8 mouse cellular contexts compared by ENCODE assay signal in genomic region chr7:19802995-19803394, GRCm38 (mm10). TPM values are rescaled to one million over a fixed set of nuclear protein-coding genes. Genes with fewer than 3 reads are reported as not detected.
DNase-seq lines count a peak whose midpoint lies in the region; ATAC-seq and TF ChIP-seq lines count a peak whose summit lies in the region.

No protein-coding gene starts in this region.

- peak; percentile 96 for TF ChIP-seq CTCF in lung, embryonic 14.5 days (IDR thresholded peaks at IDR 0.05; ENCODE audit: low read depth)
- peak; percentile 44; the same call in 1 of the 2 replicates for TF ChIP-seq CTCF in olfactory bulb, adult 2 months (IDR thresholded peaks at IDR 0.05; ENCODE audit: insufficient read depth, low read depth, low read length)

- WGBS in liver, embryonic 11.5 days, result 21% methylated on average over 7 of the region's 7 CpGs
- 18% methylated on average over 7 of the region's 7 CpGs for WGBS in embryonic facial prominence, embryonic 11.5 days
- WGBS in lung, embryonic 14.5 days, result 16% methylated on average over 7 of the region's 7 CpGs
- 15% methylated on average over 7 of the region's 7 CpGs for WGBS in olfactory bulb, adult 2 months

- no peaks in the 10 kb centered on the region for H3K9me3 ChIP-seq in liver, embryonic 11.5 days (ENCODE audit: control insufficient read depth, low read length)
- no peaks in the 10 kb centered on the region; the same call in 1 of the 2 replicates for H3K9me3 ChIP-seq in embryonic facial prominence, embryonic 11.5 days (replicated peaks; ENCODE audit: control insufficient read depth, low read length)
- no peaks in the 10 kb centered on the region for H3K9me3 ChIP-seq in lung, embryonic 14.5 days (ENCODE audit: low read depth, low read length)

- no peak overlapping the region for H3K9ac ChIP-seq in liver, embryonic 11.5 days (ENCODE audit: low read depth, low read length)
- no peak overlapping the region for H3K9ac ChIP-seq in embryonic facial prominence, embryonic 11.5 days (replicated peaks; ENCODE audit: low read length)
- H3K9ac ChIP-seq in lung, embryonic 14.5 days, result no peak overlapping the region

- no peak for ATAC-seq in liver, embryonic 11.5 days (replicated peaks; ENCODE audit: low FRiP score)
- ATAC-seq in embryonic facial prominence, embryonic 11.5 days (replicated peaks; ENCODE audit: insufficient number of reproducible peaks, low FRiP score, low TSS enrichment, low read depth), result no peak
- ATAC-seq in inflammation-experienced regulatory T-cells, adult 6 months, result peak; percentile 79
- peak; percentile 28; the same call in 1 of the 2 replicates for ATAC-seq in lung, embryonic 14.5 days (ENCODE audit: insufficient read depth)

- H3K4me1 ChIP-seq in liver, embryonic 11.5 days (replicated peaks; ENCODE audit: control insufficient read depth, insufficient read depth, low read length), result no peaks in the 10 kb centered on the region
- H3K4me1 ChIP-seq in embryonic facial prominence, embryonic 11.5 days (ENCODE audit: control insufficient read depth, insufficient read depth, low read length), result no peaks in the 10 kb centered on the region
- no peaks in the 10 kb centered on the region for H3K4me1 ChIP-seq in lung, embryonic 14.5 days (ENCODE audit: insufficient read depth)
- no peaks in the 10 kb centered on the region for H3K4me1 ChIP-seq in olfactory bulb, adult 2 months (ENCODE audit: control insufficient read depth, insufficient read depth, low read length)

- no peak overlapping the region for H3K27ac ChIP-seq in liver, embryonic 11.5 days (ENCODE audit: low read depth, low read length)
- no peak overlapping the region for H3K27ac ChIP-seq in embryonic facial prominence, embryonic 11.5 days (replicated peaks; ENCODE audit: low read depth, low read length)
- H3K27ac ChIP-seq in lung, embryonic 14.5 days (ENCODE audit: low read depth), result no peak overlapping the region
- H3K27ac ChIP-seq in olfactory bulb, adult 2 months (ENCODE audit: insufficient read depth, low read depth, low read length), result no peak overlapping the region

- no peak overlapping the region for H3K4me2 ChIP-seq in liver, embryonic 11.5 days
- no peak overlapping the region for H3K4me2 ChIP-seq in embryonic facial prominence, embryonic 11.5 days (ENCODE audit: low read depth, low read length)
- no peak overlapping the region for H3K4me2 ChIP-seq in lung, embryonic 14.5 days

- no peaks in the 10 kb centered on the region for H3K27me3 ChIP-seq in liver, embryonic 11.5 days (replicated peaks; ENCODE audit: control insufficient read depth, insufficient read depth, low read length)
- no peaks in the 10 kb centered on the region for H3K27me3 ChIP-seq in embryonic facial prominence, embryonic 11.5 days (ENCODE audit: control insufficient read depth, insufficient read depth, low read length)
- no peaks in the 10 kb centered on the region for H3K27me3 ChIP-seq in lung, embryonic 14.5 days (ENCODE audit: insufficient read depth, low read length)

- no peaks in the 10 kb centered on the region for H3K36me3 ChIP-seq in liver, embryonic 11.5 days (ENCODE audit: control insufficient read depth, insufficient read depth, low read length)
- H3K36me3 ChIP-seq in embryonic facial prominence, embryonic 11.5 days (replicated peaks; ENCODE audit: control insufficient read depth, insufficient read depth, low read depth, low read length), result no peaks in the 10 kb centered on the region
- H3K36me3 ChIP-seq in lung, embryonic 14.5 days (ENCODE audit: insufficient read depth), result no peaks in the 10 kb centered on the region

- DNase-seq in liver, result peak; percentile 66
- no peak for DNase-seq in liver, embryonic 11.5 days (ENCODE audit: low spot score)
- DNase-seq in T-cell, adult 2 months (ENCODE audit: low spot score), result peak; percentile 65
- peak; percentile 84 for DNase-seq in embryonic facial prominence, embryonic 11.5 days (ENCODE audit: low spot score)
- peak; percentile 88 for DNase-seq in lung, embryonic 14.5 days
- DNase-seq in urinary bladder, postnatal 36 days (ENCODE audit: low spot score in 2 of 2), result peak; percentile 80 to 81

- no peak overlapping the region for H3K4me3 ChIP-seq in liver, embryonic 11.5 days (ENCODE audit: low read depth, low read length)
- H3K4me3 ChIP-seq in embryonic facial prominence, embryonic 11.5 days (ENCODE audit: low read depth, low read length), result no peak overlapping the region
- H3K4me3 ChIP-seq in lung, embryonic 14.5 days (ENCODE audit: low read depth, low read length), result no peak overlapping the region
- H3K4me3 ChIP-seq in olfactory bulb, adult 2 months (ENCODE audit: insufficient read depth, low read depth, low read length), result no peak overlapping the region

- TF ChIP-seq POLR2A in olfactory bulb, adult 2 months (IDR thresholded peaks at IDR 0.05; ENCODE audit: insufficient read depth, low read depth, low read length), result no peak

RNA-seq across cellular contexts. Expression of gene Cblc, which starts 6.4 kb away (rescaled TPM):
- polyA plus RNA-seq in liver, embryonic 11.5 days (2014; fragmentation: Nextera tagmentation; extraction: Ambion mirVana), result 1.4 TPM in 2 replicates
- polyA plus RNA-seq in embryonic facial prominence, embryonic 11.5 days (2014; fragmentation: Nextera tagmentation; extraction: Ambion mirVana), result 1.1 and 1.7 TPM in 2 replicates
- under 1 TPM in 1 of 3 experiments, not detected in 2; 0.68 TPM for polyA plus RNA-seq in inflammation-experienced regulatory T-cells, adult 6 months (2017; shearing (Covaris generic))
- polyA plus RNA-seq in lung, embryonic 14.5 days (2014; fragmentation: Nextera tagmentation; extraction: Ambion mirVana), result 6.8 and 10.2 TPM in 2 replicates
- not detected in 2 replicates for polyA plus RNA-seq in olfactory bulb, adult 2 months (2012; ENCODE audit: insufficient read depth, insufficient read length, low replicate concordance, missing spikeins)

RNA-seq across cellular contexts. Expression of gene Bcl3, which starts 19.6 kb away (rescaled TPM):
- 5.4 and 7.0 TPM in 2 replicates for polyA plus RNA-seq in liver, embryonic 11.5 days (2014; fragmentation: Nextera tagmentation; extraction: Ambion mirVana)
- 1.4 and 2.2 TPM in 2 replicates for polyA plus RNA-seq in embryonic facial prominence, embryonic 11.5 days (2014; fragmentation: Nextera tagmentation; extraction: Ambion mirVana)
- 10 to 100 TPM; 13.6 to 19.9 (median 18.5) TPM for polyA plus RNA-seq in inflammation-experienced regulatory T-cells, adult 6 months (2017; shearing (Covaris generic))
- 4.4 and 6.7 TPM in 2 replicates for polyA plus RNA-seq in lung, embryonic 14.5 days (2014; fragmentation: Nextera tagmentation; extraction: Ambion mirVana)
- not detected in 2 replicates for polyA plus RNA-seq in olfactory bulb, adult 2 months (2012; ENCODE audit: insufficient read depth, insufficient read length, low replicate concordance, missing spikeins)

RNA-seq across cellular contexts. Expression of gene Bcam, which starts 32.2 kb away (rescaled TPM):
- 17.5 and 21.8 TPM in 2 replicates for polyA plus RNA-seq in liver, embryonic 11.5 days (2014; fragmentation: Nextera tagmentation; extraction: Ambion mirVana)
- polyA plus RNA-seq in embryonic facial prominence, embryonic 11.5 days (2014; fragmentation: Nextera tagmentation; extraction: Ambion mirVana), result 43.8 and 52.0 TPM in 2 replicates
- polyA plus RNA-seq in inflammation-experienced regulatory T-cells, adult 6 months (2017; shearing (Covaris generic)), result 1 to 10 TPM; 1.1 to 2.3 (median 1.2) TPM
- polyA plus RNA-seq in lung, embryonic 14.5 days (2014; fragmentation: Nextera tagmentation; extraction: Ambion mirVana), result 206 and 209 TPM in 2 replicates
- not detected in 2 replicates for polyA plus RNA-seq in olfactory bulb, adult 2 months (2012; ENCODE audit: insufficient read depth, insufficient read length, low replicate concordance, missing spikeins)

RNA-seq across cellular contexts. Expression of gene Gm19345, which starts 48.8 kb away (rescaled TPM):
- polyA plus RNA-seq in liver, embryonic 11.5 days (2014; fragmentation: Nextera tagmentation; extraction: Ambion mirVana), result not detected in 2 replicates
- polyA plus RNA-seq in embryonic facial prominence, embryonic 11.5 days (2014; fragmentation: Nextera tagmentation; extraction: Ambion mirVana), result not detected in 2 replicates
- not detected for polyA plus RNA-seq in inflammation-experienced regulatory T-cells, adult 6 months (2017; shearing (Covaris generic))
- polyA plus RNA-seq in lung, embryonic 14.5 days (2014; fragmentation: Nextera tagmentation; extraction: Ambion mirVana), result not detected in 2 replicates
- not detected in 2 replicates for polyA plus RNA-seq in olfactory bulb, adult 2 months (2012; ENCODE audit: insufficient read depth, insufficient read length, low replicate concordance, missing spikeins)

RNA-seq across cellular contexts. Expression of gene Nectin2, which starts 52.7 kb away (rescaled TPM):
- 55.9 and 58.4 TPM in 2 replicates for polyA plus RNA-seq in liver, embryonic 11.5 days (2014; fragmentation: Nextera tagmentation; extraction: Ambion mirVana)
- 69.8 and 73.0 TPM in 2 replicates for polyA plus RNA-seq in embryonic facial prominence, embryonic 11.5 days (2014; fragmentation: Nextera tagmentation; extraction: Ambion mirVana)
- polyA plus RNA-seq in inflammation-experienced regulatory T-cells, adult 6 months (2017; shearing (Covaris generic)), result 1 to 10 TPM in 1 of 3 experiments, under 1 TPM in 1, not detected in 1; 0.13 to 1.0 TPM
- 120 and 125 TPM in 2 replicates for polyA plus RNA-seq in lung, embryonic 14.5 days (2014; fragmentation: Nextera tagmentation; extraction: Ambion mirVana)
- not detected in 2 replicates for polyA plus RNA-seq in olfactory bulb, adult 2 months (2012; ENCODE audit: insufficient read depth, insufficient read length, low replicate concordance, missing spikeins)

Comparison
In these comparisons a context has a peak if more than half of its experiments do, and no peak if none do; other contexts are left out.
1. ATAC-seq: peak in inflammation-experienced regulatory T-cells, adult 6 months (single experiment) and lung, embryonic 14.5 days (single experiment); none in liver, embryonic 11.5 days (single experiment) and embryonic facial prominence, embryonic 11.5 days (single experiment).